Mouse (Mus musculus) E14TG2a.4 (cell line): ENCODE measurements at regions not wholly inside any gene's neighbourhood (a gene's known extent, or its start where the extent isn't known, plus 50 kb on each side); places are given as distances from the start of the nearest gene placed in this dataset.

Source experiments
- H3K27me3 ChIP-seq: 2 replicates; pipeline ENCODE4 v1.6.1; 2014; ENCODE audit warnings: low read length, control low read depth; ENCODE audit not compliant: insufficient read depth
- H3K36me3 ChIP-seq: 2 replicates; pipeline ENCODE4 v1.6.1; 2014; ENCODE audit warnings: low read length, control low read depth; ENCODE audit not compliant: insufficient read depth
- H3K4me1 ChIP-seq: replicated peaks from 2 replicates; pipeline ENCODE4 v1.6.1; 2014; ENCODE audit warnings: low read depth, low read length, control low read depth
- H3K4me3 ChIP-seq: replicated peaks from 2 replicates; pipeline ENCODE4 v1.5.1; 2014; ENCODE audit warnings: mild to moderate bottlenecking, low read length
- H3K9me3 ChIP-seq: 2 replicates; pipeline ENCODE4 v1.6.1; 2014; ENCODE audit warnings: low read length, control low read depth
- CTCF ChIP-seq: conservative IDR thresholded peaks from 2 replicates; pipeline ENCODE4 v1.5.1; 2014; ENCODE audit warnings: low read length
- NANOG ChIP-seq: IDR thresholded peaks from 2 replicates; pipeline ENCODE4 v1.6.1; 2014; ENCODE audit warnings: borderline replicate concordance, low read length, mixed read lengths
- POU5F1 ChIP-seq: IDR thresholded peaks from 2 replicates; pipeline ENCODE4 v1.6.1; 2014; ENCODE audit warnings: low read length, borderline replicate concordance

- 0 out of 2 replicates have a peak overlapping the region, but pooled peaks have one; percentile 17 for H3K4me3 ChIP-seq
- H3K4me1 ChIP-seq, result peaks cover 24% of the 10 kb centered on the region
- H3K36me3 ChIP-seq, result no peaks in the 10 kb centered on the region
- TF ChIP-seq CTCF (no peak), NANOG (0 out of 2 replicates have a peak, but pooled peaks have one; percentile 3)
- peaks cover 10% of the 10 kb centered on the region; the same call in 1 of the 2 replicates for H3K9me3 ChIP-seq
- H3K27me3 ChIP-seq, result peaks cover 48% of the 10 kb centered on the region
These were observed 233.5 kb downstream of the Zfp36l1 start for GRCm38 (mm10) chr12:79879093-79879917.

GRCm38 (mm10) chr12:79878766-79879092 lies 234.1 kb downstream of the Zfp36l1 start:
- TF ChIP-seq CTCF (no peak), POU5F1 (no peak), NANOG (no peak)
- Histone ChIP-seq H3K36me3 (no peaks in the 10 kb centered on the region), H3K27me3 (peaks cover 48% of the 10 kb centered on the region), H3K4me3 (no peak overlapping the region), H3K4me1 (peaks cover 24% of the 10 kb centered on the region), H3K9me3 (peaks cover 10% of the 10 kb centered on the region; the same call in 1 of the 2 replicates)

- Histone ChIP-seq H3K4me3 (no peak overlapping the region), H3K36me3 (no peaks in the 10 kb centered on the region), H3K27me3 (peaks cover 48% of the 10 kb centered on the region), H3K4me1 (peaks cover 24% of the 10 kb centered on the region), H3K9me3 (peaks cover 10% of the 10 kb centered on the region; the same call in 1 of the 2 replicates)
- TF ChIP-seq CTCF (no peak), POU5F1 (no peak), NANOG (no peak)
These were observed 234.7 kb downstream of the Zfp36l1 start for GRCm38 (mm10) chr12:79878163-79878562.

- no peaks in the 10 kb centered on the region for H3K36me3 ChIP-seq
- H3K9me3 ChIP-seq, result peaks cover 10% of the 10 kb centered on the region; the same call in 1 of the 2 replicates
- TF ChIP-seq NANOG (no peak), CTCF (no peak), POU5F1 (no peak)
- H3K4me1 ChIP-seq, result peaks cover 17% of the 10 kb centered on the region
- H3K4me3 ChIP-seq, result no peak overlapping the region
- peaks cover 29% of the 10 kb centered on the region for H3K27me3 ChIP-seq
These were observed 238.5 kb downstream of the Zfp36l1 start for GRCm38 (mm10) chr12:79874333-79874732.

GRCm38 (mm10) chr12:79865179-79865552 lies 247.6 kb downstream of the Zfp36l1 start:
- peaks cover 25% of the 10 kb centered on the region for H3K27me3 ChIP-seq
- H3K4me3 ChIP-seq, result no peak overlapping the region
- H3K4me1 ChIP-seq, result peaks cover 13% of the 10 kb centered on the region
- no peaks in the 10 kb centered on the region for H3K36me3 ChIP-seq
- peaks cover 4% of the 10 kb centered on the region; the same call in 1 of the 2 replicates for H3K9me3 ChIP-seq
- TF ChIP-seq CTCF (no peak), POU5F1 (no peak), NANOG (no peak)

- TF ChIP-seq POU5F1, result no peak
- no peak for TF ChIP-seq NANOG
- TF ChIP-seq CTCF, result no peak
- no peaks in the 10 kb centered on the region for H3K36me3 ChIP-seq
- peak overlapping the region; percentile 60 for H3K4me3 ChIP-seq
- peaks cover 4% of the 10 kb centered on the region; the same call in 1 of the 2 replicates for H3K9me3 ChIP-seq
- H3K27me3 ChIP-seq, result peaks cover 20% of the 10 kb centered on the region
- peaks cover 19% of the 10 kb centered on the region for H3K4me1 ChIP-seq
These were observed 248.3 kb downstream of the Zfp36l1 start for GRCm38 (mm10) chr12:79864346-79865178.
